Mouse (Mus musculus): ENCODE data around the gene Tmtc1.

Gene Tmtc1

GRCm38 (mm10) chr6:148443726-148444701 is at the start of gene Tmtc1:
Tmtc1 (minus strand) TSS chr6:148444389.
- peak within 1 kb of the TSS; percentile 90 for H3K4me3 ChIP-seq (replicated peaks; ENCODE audit: low read length)
- H3K27me3 ChIP-seq (ENCODE audit: insufficient read depth, low read length) = peaks cover 55% of the 10 kb centered on the region
- TF ChIP-seq POU5F1 (IDR thresholded peaks at IDR 0.05; ENCODE audit: borderline replicate concordance, low read length) (no peak), NANOG (IDR thresholded peaks at IDR 0.05; ENCODE audit: borderline replicate concordance, low read length) (no peak), CTCF (conservative IDR thresholded peaks at IDR 0.05; ENCODE audit: low read length) (no peak)
- peaks cover 5% of the 10 kb centered on the region; the same call in 1 of the 2 replicates for H3K9me3 ChIP-seq (ENCODE audit: low read length)
- no peaks in the 10 kb centered on the region for H3K36me3 ChIP-seq (ENCODE audit: insufficient read depth, low read length)
- H3K4me1 ChIP-seq (replicated peaks; ENCODE audit: low read depth, low read length) = peaks cover 38% of the 10 kb centered on the region

DNA sequence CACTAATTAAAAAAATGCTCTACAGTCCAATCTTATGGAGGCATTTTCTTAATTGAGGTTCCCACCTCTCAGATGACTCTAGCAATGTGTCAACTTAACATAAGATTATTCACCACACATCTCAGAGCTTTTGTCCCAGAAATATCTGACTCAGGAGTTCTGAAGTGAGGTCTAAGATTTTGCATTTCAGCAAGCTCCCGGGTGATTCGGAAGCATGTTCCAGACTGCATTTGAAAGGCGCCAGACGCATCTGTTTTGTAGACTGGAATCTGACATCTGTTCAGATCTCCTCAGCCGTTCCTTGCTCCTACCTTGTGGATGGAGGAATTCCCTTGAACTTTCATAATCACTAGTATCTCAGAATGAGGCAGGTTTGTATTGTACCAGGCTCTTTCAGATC is 47.7 kb upstream of the Tmtc1 start:
- no peak for TF ChIP-seq NANOG (IDR thresholded peaks at IDR 0.05; ENCODE audit: borderline replicate concordance, low read length)
- TF ChIP-seq POU5F1 (IDR thresholded peaks at IDR 0.05; ENCODE audit: borderline replicate concordance, low read length) = no peak
- TF ChIP-seq CTCF (conservative IDR thresholded peaks at IDR 0.05; ENCODE audit: low read length) = no peak
- Histone ChIP-seq H3K4me1 (replicated peaks; ENCODE audit: low read depth, low read length) (0 out of 2 replicates have a peak, but pooled peaks cover 5% of the 10 kb centered on the region), H3K4me3 (replicated peaks; ENCODE audit: low read length) (no peak overlapping the region), H3K9me3 (ENCODE audit: low read length) (no peaks in the 10 kb centered on the region), H3K36me3 (ENCODE audit: insufficient read depth, low read length) (no peaks in the 10 kb centered on the region), H3K27me3 (ENCODE audit: insufficient read depth, low read length) (no peaks in the 10 kb centered on the region)

DNA sequence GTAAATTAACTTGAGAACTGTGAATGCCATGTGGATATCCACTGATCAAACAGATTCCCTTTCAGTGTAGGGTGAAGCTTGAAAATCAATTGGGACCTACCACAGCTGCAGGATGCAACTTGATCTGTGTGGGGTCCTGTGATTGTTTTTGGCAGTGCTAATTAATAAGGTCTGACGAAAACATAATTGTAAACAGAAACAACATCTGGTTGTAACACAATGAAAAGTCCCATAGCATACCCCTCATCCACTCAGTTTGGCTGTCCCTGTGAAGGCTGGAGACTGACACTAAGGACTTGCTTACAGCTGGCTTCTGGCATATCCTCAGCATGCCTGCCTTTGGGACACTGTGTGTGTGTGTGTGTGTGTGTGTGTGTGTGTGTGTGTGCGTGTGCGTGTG is 42.6 kb upstream of the Tmtc1 start:
- no peak for TF ChIP-seq POU5F1 (IDR thresholded peaks at IDR 0.05; ENCODE audit: borderline replicate concordance, low read length)
- no peaks in the 10 kb centered on the region for H3K9me3 ChIP-seq (ENCODE audit: low read length)
- no peak overlapping the region for H3K4me3 ChIP-seq (replicated peaks; ENCODE audit: low read length)
- H3K4me1 ChIP-seq (replicated peaks; ENCODE audit: low read depth, low read length) = no peaks in the 10 kb centered on the region
- H3K27me3 ChIP-seq (ENCODE audit: insufficient read depth, low read length) = no peaks in the 10 kb centered on the region
- no peaks in the 10 kb centered on the region for H3K36me3 ChIP-seq (ENCODE audit: insufficient read depth, low read length)

DNA sequence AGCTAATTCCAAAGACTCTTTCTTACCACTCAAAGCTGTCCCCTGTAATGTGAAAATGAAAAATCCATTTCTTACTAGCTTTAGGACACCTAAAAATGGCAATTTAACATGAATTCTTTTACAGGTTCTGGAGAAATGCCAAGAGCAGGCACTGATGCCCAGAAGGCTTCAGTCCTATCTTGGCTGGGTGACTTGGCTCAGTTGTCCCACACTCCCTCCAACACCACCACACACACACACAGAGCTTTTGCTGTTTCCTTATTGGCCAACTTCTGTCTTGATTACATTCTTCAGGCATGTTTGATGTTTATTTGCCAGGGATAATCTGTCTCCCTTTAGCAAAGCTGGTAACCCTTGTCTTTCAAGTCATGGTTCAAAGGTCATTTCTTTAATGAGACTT is 37.7 kb upstream of the Tmtc1 start:
- H3K4me3 ChIP-seq (replicated peaks; ENCODE audit: low read length) = no peak overlapping the region
- no peaks in the 10 kb centered on the region for H3K27me3 ChIP-seq (ENCODE audit: insufficient read depth, low read length)
- no peaks in the 10 kb centered on the region for H3K4me1 ChIP-seq (replicated peaks; ENCODE audit: low read depth, low read length)
- no peaks in the 10 kb centered on the region for H3K36me3 ChIP-seq (ENCODE audit: insufficient read depth, low read length)
- peaks cover 14% of the 10 kb centered on the region for H3K9me3 ChIP-seq (ENCODE audit: low read length)
- no peak for TF ChIP-seq CTCF (conservative IDR thresholded peaks at IDR 0.05; ENCODE audit: low read length)
- TF ChIP-seq NANOG (IDR thresholded peaks at IDR 0.05; ENCODE audit: borderline replicate concordance, low read length) = no peak
- no peak for TF ChIP-seq POU5F1 (IDR thresholded peaks at IDR 0.05; ENCODE audit: borderline replicate concordance, low read length)

GRCm38 (mm10) chr6:148479671-148480237 is 35.6 kb upstream of the Tmtc1 start:
- no peak overlapping the region for H3K4me3 ChIP-seq (replicated peaks; ENCODE audit: low read length)
- TF ChIP-seq CTCF (conservative IDR thresholded peaks at IDR 0.05; ENCODE audit: low read length) (no peak), NANOG (IDR thresholded peaks at IDR 0.05; ENCODE audit: borderline replicate concordance, low read length) (no peak), POU5F1 (IDR thresholded peaks at IDR 0.05; ENCODE audit: borderline replicate concordance, low read length) (no peak)
- no peaks in the 10 kb centered on the region for H3K27me3 ChIP-seq (ENCODE audit: insufficient read depth, low read length)
- peaks cover 14% of the 10 kb centered on the region for H3K9me3 ChIP-seq (ENCODE audit: low read length)
- no peaks in the 10 kb centered on the region for H3K36me3 ChIP-seq (ENCODE audit: insufficient read depth, low read length)
- H3K4me1 ChIP-seq (replicated peaks; ENCODE audit: low read depth, low read length) = no peaks in the 10 kb centered on the region

- H3K36me3 ChIP-seq (ENCODE audit: insufficient read depth, low read length) = no peaks in the 10 kb centered on the region
- H3K4me3 ChIP-seq (replicated peaks; ENCODE audit: low read length) = no peak overlapping the region
- peaks cover 14% of the 10 kb centered on the region for H3K9me3 ChIP-seq (ENCODE audit: low read length)
- no peaks in the 10 kb centered on the region for H3K4me1 ChIP-seq (replicated peaks; ENCODE audit: low read depth, low read length)
- H3K27me3 ChIP-seq (ENCODE audit: insufficient read depth, low read length) = no peaks in the 10 kb centered on the region
- TF ChIP-seq CTCF (conservative IDR thresholded peaks at IDR 0.05; ENCODE audit: low read length) = no peak
- no peak for TF ChIP-seq NANOG (IDR thresholded peaks at IDR 0.05; ENCODE audit: borderline replicate concordance, low read length)
- no peak for TF ChIP-seq POU5F1 (IDR thresholded peaks at IDR 0.05; ENCODE audit: borderline replicate concordance, low read length)
These were observed 34.2 kb upstream of the Tmtc1 start for GRCm38 (mm10) chr6:148478350-148478749.

DNA sequence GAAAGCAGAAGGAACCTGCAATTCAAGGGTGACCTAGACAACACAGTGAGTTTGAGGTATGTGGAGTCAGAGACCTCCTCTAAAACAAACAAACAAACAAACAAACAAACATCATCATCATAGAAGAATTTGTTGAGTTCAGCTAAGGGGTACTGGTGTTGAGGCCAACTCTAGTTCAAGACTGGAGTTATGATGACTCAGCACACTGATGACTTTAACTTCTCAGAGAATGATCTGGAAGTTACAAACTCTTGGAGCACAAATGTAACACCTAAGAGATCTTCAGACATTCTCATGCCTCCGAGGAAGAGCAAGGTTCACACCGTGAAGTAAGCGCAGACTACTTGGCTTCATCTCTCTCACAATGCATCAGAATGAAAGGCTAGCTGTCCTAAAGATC is 28.1 kb upstream of the Tmtc1 start:
- 0 out of 2 replicates have a peak, but pooled peaks cover under 1% of the 10 kb centered on the region for H3K9me3 ChIP-seq (ENCODE audit: low read length)
- TF ChIP-seq CTCF (conservative IDR thresholded peaks at IDR 0.05; ENCODE audit: low read length) (no peak), NANOG (IDR thresholded peaks at IDR 0.05; ENCODE audit: borderline replicate concordance, low read length) (no peak), POU5F1 (IDR thresholded peaks at IDR 0.05; ENCODE audit: borderline replicate concordance, low read length) (no peak)
- no peak overlapping the region for H3K4me3 ChIP-seq (replicated peaks; ENCODE audit: low read length)
- no peaks in the 10 kb centered on the region for H3K27me3 ChIP-seq (ENCODE audit: insufficient read depth, low read length)
- no peaks in the 10 kb centered on the region for H3K36me3 ChIP-seq (ENCODE audit: insufficient read depth, low read length)
- H3K4me1 ChIP-seq (replicated peaks; ENCODE audit: low read depth, low read length) = no peaks in the 10 kb centered on the region

DNA sequence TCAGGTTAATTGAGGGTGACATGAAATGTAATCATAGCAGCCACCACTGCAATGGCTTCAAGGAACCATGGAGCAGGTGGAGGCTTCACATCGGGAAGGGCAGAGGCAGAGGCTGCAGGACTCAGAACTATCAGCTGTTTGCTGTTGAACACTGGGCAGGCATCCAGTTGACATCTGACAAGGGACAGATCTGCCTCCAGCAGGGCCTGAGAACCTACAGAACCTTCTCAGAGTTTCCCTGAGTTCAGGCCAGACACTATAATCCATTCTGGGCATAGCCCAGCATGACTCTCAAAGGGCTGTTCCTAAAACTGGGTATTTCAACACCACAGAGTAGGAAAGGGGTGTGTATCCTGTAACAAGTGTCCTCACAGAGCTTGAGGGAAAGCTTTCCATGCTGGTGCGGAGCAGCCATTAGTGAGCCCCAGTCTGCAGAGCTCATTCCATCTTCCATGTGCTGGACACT is 23.8 kb upstream of the Tmtc1 start:
- H3K36me3 ChIP-seq (ENCODE audit: insufficient read depth, low read length) = no peaks in the 10 kb centered on the region
- H3K4me1 ChIP-seq (replicated peaks; ENCODE audit: low read depth, low read length) = no peaks in the 10 kb centered on the region
- H3K9me3 ChIP-seq (ENCODE audit: low read length) = no peaks in the 10 kb centered on the region
- no peak overlapping the region for H3K4me3 ChIP-seq (replicated peaks; ENCODE audit: low read length)
- TF ChIP-seq POU5F1 (IDR thresholded peaks at IDR 0.05; ENCODE audit: borderline replicate concordance, low read length) = no peak
- no peaks in the 10 kb centered on the region for H3K27me3 ChIP-seq (ENCODE audit: insufficient read depth, low read length)

All from E14TG2a.4 (cell line).